Mouse (Mus musculus) ES-CJ7 (cell line): Measurements from ENCODE around the gene Pcnx2.

Experiments used
- DNase-seq: peaks from one replicate; pipeline ENCODE4 v3.0.0; 2011; ENCODE audit warnings: low read depth, low spot score

Gene Pcnx2

GRCm38 (mm10) chr8:125716613-125717012 lies 181.5 kb downstream of the Pcnx2 start:
- no peak for DNase-seq

GRCm38 (mm10) chr8:125716211-125716610 lies 181.9 kb downstream of the Pcnx2 start:
- DNase-seq: no peak

- no peak for DNase-seq
Measured at GRCm38 (mm10) chr8:125711514-125711913, 186.6 kb downstream of the Pcnx2 start.

GRCm38 (mm10) chr8:125709171-125709570 lies 188.9 kb downstream of the Pcnx2 start:
- DNase-seq: no peak

GRCm38 (mm10) chr8:125705816-125706215 lies 192.3 kb downstream of the Pcnx2 start:
- DNase-seq: no peak

- peak; percentile 65 for DNase-seq
Measured at GRCm38 (mm10) chr8:125704434-125704833, 193.7 kb downstream of the Pcnx2 start.

GRCm38 (mm10) chr8:125702868-125703473 lies 195.1 kb downstream of the Pcnx2 start:
- no peak for DNase-seq
